Mouse (Mus musculus): ENCODE measurements around the gene Tnfaip3. TPM values are rescaled to one million over a fixed set of nuclear protein-coding genes. Genes with fewer than 3 reads are reported as not detected.

Tnfaip3 gene
- 0.92 and 1.5 TPM in 2 replicates for polyA plus RNA-seq (2016; fragmentation: Nextera tagmentation; extraction: Ambion mirVana)

DNA sequence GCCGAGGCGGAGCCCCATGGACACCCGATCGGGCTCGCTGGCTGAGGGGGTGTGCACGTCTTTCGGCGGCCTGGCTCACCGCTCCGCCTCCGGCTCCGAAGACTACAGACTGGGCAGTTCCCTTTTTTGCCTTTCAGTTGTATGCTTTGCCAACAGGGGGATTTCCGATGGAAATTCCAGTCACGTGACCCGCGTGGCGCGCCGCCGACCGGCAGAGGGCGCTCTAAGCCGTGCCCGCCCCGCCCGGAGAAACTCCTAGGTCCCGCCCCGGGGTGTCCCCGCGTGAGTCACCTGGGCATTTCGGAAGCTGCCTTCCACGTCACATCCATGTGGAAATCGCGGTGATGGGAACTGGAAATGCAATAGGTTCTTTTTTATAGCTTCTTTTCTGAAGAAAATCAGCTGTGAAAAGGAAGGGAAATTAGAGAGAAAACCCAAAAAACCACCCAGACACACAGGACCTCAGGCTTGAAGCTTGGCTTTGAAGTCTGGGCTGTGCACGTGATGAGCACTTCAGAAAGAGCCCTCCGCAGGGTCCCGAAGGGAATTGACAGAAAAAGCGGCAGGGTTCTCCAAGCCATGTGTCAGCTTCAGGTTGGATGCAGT is at the start of gene Tnfaip3:
Tnfaip3 (minus strand) TSS at position 401 of the 606 bp plus-strand sequence.
- under 1% methylated on average over 38 of the region's 38 CpGs for WGBS
- Histone ChIP-seq H3K27ac (peak within 1 kb of the TSS; percentile 42; the same call in 1 of the 2 replicates), H3K4me2 (peak within 1 kb of the TSS; percentile 85)

GRCm38 (mm10) chr10:19064651-19065601 is 49.5 kb upstream of the Tnfaip3 start:
- Histone ChIP-seq H3K36me3 (replicated peaks) (no peaks in the 10 kb centered on the region), H3K9me3 (no peaks in the 10 kb centered on the region), H3K27ac (no peak overlapping the region), H3K27me3 (no peaks in the 10 kb centered on the region), H3K9ac (no peak overlapping the region), H3K4me3 (replicated peaks) (no peak overlapping the region), H3K4me2 (no peak overlapping the region), H3K4me1 (no peaks in the 10 kb centered on the region)
- ATAC-seq (ENCODE audit: low FRiP score): no peak
- 81% methylated on average over 6 of the region's 6 CpGs for WGBS

More for the DNA sequence above, at the start of gene Tnfaip3:
- ATAC-seq (ENCODE audit: low FRiP score): peak; percentile 93
- H3K27me3 ChIP-seq: peaks cover 10% of the 10 kb centered on the region
- H3K4me3 ChIP-seq (replicated peaks): peak within 1 kb of the TSS; percentile 80
- H3K9me3 ChIP-seq: no peaks in the 10 kb centered on the region
- no peaks in the 10 kb centered on the region for H3K36me3 ChIP-seq (replicated peaks)
- peak within 1 kb of the TSS; percentile 76 for H3K9ac ChIP-seq
- peaks cover 12% of the 10 kb centered on the region for H3K4me1 ChIP-seq

- Histone ChIP-seq H3K27ac (no peak overlapping the region), H3K9ac (no peak overlapping the region), H3K36me3 (replicated peaks) (no peaks in the 10 kb centered on the region), H3K27me3 (no peaks in the 10 kb centered on the region), H3K4me2 (no peak overlapping the region), H3K4me1 (no peaks in the 10 kb centered on the region), H3K4me3 (replicated peaks) (no peak overlapping the region), H3K9me3 (no peaks in the 10 kb centered on the region)
- ATAC-seq (ENCODE audit: low FRiP score): no peak
- WGBS: 85% methylated on average over 1 of the region's 1 CpGs
These were observed 48.2 kb upstream of the Tnfaip3 start for GRCm38 (mm10) chr10:19063670-19064069.

DNA sequence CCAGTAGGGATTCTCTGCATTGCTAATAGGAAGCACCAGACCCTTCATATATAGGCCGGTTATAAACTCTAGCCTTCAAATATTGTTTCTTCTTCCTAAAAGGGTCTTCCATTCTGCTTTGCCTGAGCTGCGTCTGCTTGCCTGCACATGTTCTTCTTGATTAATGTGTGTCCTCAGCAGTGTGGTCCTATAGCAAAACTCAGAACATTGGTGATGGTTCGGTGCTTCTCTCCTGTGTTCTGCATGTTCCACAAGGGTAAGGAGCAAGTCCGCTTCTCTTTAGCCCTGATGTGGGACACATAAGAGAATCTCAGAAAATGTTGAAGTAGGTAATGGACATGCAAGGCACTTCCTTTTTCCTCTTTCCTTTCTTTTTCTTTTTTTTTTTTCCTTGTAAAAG is 47.8 kb upstream of the Tnfaip3 start:
- Histone ChIP-seq H3K9ac (no peak overlapping the region), H3K4me2 (no peak overlapping the region), H3K36me3 (replicated peaks) (no peaks in the 10 kb centered on the region), H3K4me3 (replicated peaks) (no peak overlapping the region), H3K4me1 (no peaks in the 10 kb centered on the region), H3K27ac (no peak overlapping the region), H3K9me3 (no peaks in the 10 kb centered on the region), H3K27me3 (no peaks in the 10 kb centered on the region)
- WGBS: 89% methylated on average over 4 of the region's 4 CpGs
- ATAC-seq (ENCODE audit: low FRiP score): no peak

DNA sequence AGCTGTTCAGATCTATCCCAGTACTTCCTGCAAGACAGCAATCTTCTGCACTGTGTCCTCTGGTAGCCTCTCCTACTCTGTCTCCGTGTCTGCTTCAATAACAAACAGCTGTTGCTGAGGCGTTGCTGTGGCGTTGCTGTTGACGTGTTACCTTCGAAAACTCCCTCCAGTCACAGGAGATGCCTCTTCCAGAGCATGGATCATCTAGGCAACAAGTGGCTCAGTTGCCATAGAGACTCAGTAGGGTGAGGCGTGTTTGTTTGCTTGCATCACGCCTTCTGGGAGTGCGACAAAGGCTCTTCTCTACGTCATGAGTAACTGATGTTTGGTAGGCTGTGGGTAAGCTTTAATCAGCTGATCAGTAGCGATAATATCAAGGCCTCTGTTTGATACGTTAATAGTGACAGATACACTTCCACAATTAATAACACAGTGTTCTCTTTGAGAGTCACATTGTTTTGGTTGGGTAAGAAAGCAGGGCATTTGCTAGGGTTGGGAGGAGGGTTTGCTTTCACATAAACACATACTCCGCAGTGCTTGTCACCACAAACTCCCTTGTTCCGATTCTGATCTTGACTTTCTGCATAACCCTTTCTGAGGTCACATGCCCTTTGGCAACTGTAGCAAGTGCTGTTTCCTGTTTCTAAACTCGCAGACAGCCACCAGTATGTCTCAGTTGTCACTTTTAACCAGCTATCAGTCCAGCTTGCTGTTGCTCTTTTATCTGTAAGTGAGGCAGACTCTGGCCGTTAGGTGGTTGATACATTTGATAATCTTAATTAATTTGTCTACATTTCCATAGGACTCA is 46.8 kb upstream of the Tnfaip3 start:
- no peaks in the 10 kb centered on the region for H3K9me3 ChIP-seq
- H3K36me3 ChIP-seq (replicated peaks): no peaks in the 10 kb centered on the region
- H3K27me3 ChIP-seq: no peaks in the 10 kb centered on the region
- no peak overlapping the region for H3K9ac ChIP-seq
- H3K4me1 ChIP-seq: no peaks in the 10 kb centered on the region
- H3K4me3 ChIP-seq (replicated peaks): no peak overlapping the region
- 82% methylated on average over 15 of the region's 15 CpGs for WGBS
- no peak overlapping the region for H3K27ac ChIP-seq
- H3K4me2 ChIP-seq: no peak overlapping the region
- ATAC-seq (ENCODE audit: low FRiP score): no peak

GRCm38 (mm10) chr10:19061201-19061600 is 45.7 kb upstream of the Tnfaip3 start:
- H3K27me3 ChIP-seq: no peaks in the 10 kb centered on the region
- H3K9ac ChIP-seq: no peak overlapping the region
- no peaks in the 10 kb centered on the region for H3K4me1 ChIP-seq
- 92% methylated on average over 3 of the region's 3 CpGs for WGBS
- no peaks in the 10 kb centered on the region for H3K9me3 ChIP-seq
- H3K27ac ChIP-seq: no peak overlapping the region
- H3K36me3 ChIP-seq (replicated peaks): no peaks in the 10 kb centered on the region
- H3K4me2 ChIP-seq: no peak overlapping the region
- H3K4me3 ChIP-seq (replicated peaks): no peak overlapping the region
- ATAC-seq (ENCODE audit: low FRiP score): no peak

GRCm38 (mm10) chr10:19053524-19053923 is 38.1 kb upstream of the Tnfaip3 start:
- no peak for ATAC-seq (ENCODE audit: low FRiP score)
- Histone ChIP-seq H3K4me2 (no peak overlapping the region), H3K4me3 (replicated peaks) (no peak overlapping the region)

GRCm38 (mm10) chr10:19045986-19046385 is 30.5 kb upstream of the Tnfaip3 start:
- H3K4me1 ChIP-seq: no peaks in the 10 kb centered on the region
- no peak overlapping the region for H3K4me2 ChIP-seq
- H3K27me3 ChIP-seq: no peaks in the 10 kb centered on the region
- 56% methylated on average over 2 of the region's 2 CpGs for WGBS
- no peaks in the 10 kb centered on the region for H3K9me3 ChIP-seq
- no peak overlapping the region for H3K9ac ChIP-seq
- H3K27ac ChIP-seq: no peak overlapping the region
- no peak overlapping the region for H3K4me3 ChIP-seq (replicated peaks)
- H3K36me3 ChIP-seq (replicated peaks): no peaks in the 10 kb centered on the region
- ATAC-seq (ENCODE audit: low FRiP score): no peak

More at GRCm38 (mm10) chr10:19053524-19053923, 38.1 kb upstream of the Tnfaip3 start:
- Histone ChIP-seq H3K9ac (no peak overlapping the region), H3K27ac (no peak overlapping the region), H3K27me3 (no peaks in the 10 kb centered on the region), H3K9me3 (no peaks in the 10 kb centered on the region), H3K4me1 (no peaks in the 10 kb centered on the region), H3K36me3 (replicated peaks) (no peaks in the 10 kb centered on the region)
- WGBS: 63% methylated on average over 1 of the region's 1 CpGs

DNA sequence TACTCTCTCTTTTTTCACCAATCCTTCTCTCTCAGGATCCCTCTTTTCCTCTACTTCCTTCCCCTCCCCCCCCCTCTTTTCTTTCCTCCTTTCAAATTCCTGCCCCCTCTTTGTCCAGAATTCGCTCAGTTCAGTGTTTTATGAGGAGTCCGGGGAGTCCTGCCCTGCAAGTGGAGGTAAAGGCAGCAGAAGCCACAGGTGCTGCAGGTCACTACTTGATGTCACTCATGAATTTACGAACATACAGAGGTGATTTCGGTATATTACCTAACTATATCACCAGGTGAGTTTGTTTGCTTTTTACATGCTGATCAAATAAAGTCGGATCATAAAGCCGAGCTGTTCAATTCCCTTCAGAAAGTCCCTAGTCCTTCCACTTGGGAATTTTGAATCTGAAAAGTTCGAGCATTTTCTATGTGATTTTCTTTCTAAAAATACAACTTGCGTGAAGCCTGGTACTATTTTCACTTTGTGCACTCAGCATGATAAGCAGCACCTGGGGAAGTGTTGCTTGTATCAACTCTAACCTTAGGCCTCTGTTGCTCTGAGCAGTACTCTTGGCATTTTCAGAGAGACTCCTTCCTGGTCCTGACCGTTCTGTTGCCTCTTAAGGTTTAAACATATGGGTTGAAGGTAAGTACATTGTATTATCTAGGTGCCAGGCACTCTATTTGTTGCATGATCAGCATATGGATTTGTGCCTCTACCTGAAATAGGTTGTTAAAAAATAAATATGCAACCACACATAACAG is 29.5 kb upstream of the Tnfaip3 start:
- 88% methylated on average over 9 of the region's 9 CpGs for WGBS
- H3K4me1 ChIP-seq: no peaks in the 10 kb centered on the region
- H3K4me3 ChIP-seq (replicated peaks): no peak overlapping the region
- H3K27me3 ChIP-seq: no peaks in the 10 kb centered on the region
- H3K9me3 ChIP-seq: no peaks in the 10 kb centered on the region
- no peak overlapping the region for H3K9ac ChIP-seq
- H3K36me3 ChIP-seq (replicated peaks): no peaks in the 10 kb centered on the region
- no peak overlapping the region for H3K4me2 ChIP-seq
- no peak for ATAC-seq (ENCODE audit: low FRiP score)
- no peak overlapping the region for H3K27ac ChIP-seq

DNA sequence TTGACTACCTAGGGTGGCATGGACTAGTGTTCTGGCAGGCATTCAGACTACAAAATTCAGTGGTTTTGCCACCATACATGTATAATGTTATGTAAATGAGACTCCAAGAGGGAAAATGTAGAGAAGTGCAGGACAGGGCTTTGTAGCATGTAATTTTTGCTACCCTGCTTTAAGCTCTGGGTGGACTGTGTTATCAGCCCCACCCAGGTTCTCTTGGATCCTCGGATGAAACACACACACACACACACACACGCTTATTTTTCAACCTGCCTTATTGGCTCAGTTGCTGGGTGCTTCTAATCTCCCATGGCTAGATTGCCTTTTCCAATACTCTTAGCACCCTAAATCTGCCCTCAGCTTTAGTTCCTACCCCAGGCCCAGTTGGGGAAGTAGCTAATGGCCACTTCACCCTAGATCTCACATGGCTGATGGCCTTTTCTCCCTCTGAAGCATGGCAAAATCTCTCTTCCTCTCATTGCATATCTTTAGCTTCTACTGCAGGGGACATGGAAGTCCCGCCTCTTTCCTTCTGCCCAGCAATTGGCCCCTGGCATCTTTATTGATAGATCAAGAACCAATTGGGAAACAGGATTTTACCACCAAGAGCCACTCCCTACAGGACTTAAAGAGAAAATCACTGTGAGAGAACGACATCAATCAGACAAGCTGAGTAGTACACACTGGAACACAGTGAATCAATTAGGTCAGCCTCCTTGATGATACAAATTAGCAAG is 28.2 kb upstream of the Tnfaip3 start:
- Histone ChIP-seq H3K9me3 (no peaks in the 10 kb centered on the region), H3K9ac (no peak overlapping the region), H3K27me3 (no peaks in the 10 kb centered on the region), H3K36me3 (replicated peaks) (no peaks in the 10 kb centered on the region), H3K4me3 (replicated peaks) (no peak overlapping the region), H3K27ac (no peak overlapping the region), H3K4me1 (no peaks in the 10 kb centered on the region), H3K4me2 (no peak overlapping the region)
- no peak for ATAC-seq (ENCODE audit: low FRiP score)
- 66% methylated on average over 4 of the region's 4 CpGs for WGBS

- H3K4me2 ChIP-seq: no peak overlapping the region
- H3K4me3 ChIP-seq (replicated peaks): no peak overlapping the region
- no peak overlapping the region for H3K27ac ChIP-seq
- no peak overlapping the region for H3K9ac ChIP-seq
- no peaks in the 10 kb centered on the region for H3K9me3 ChIP-seq
- ATAC-seq (ENCODE audit: low FRiP score): no peak
- H3K36me3 ChIP-seq (replicated peaks): no peaks in the 10 kb centered on the region
- no peaks in the 10 kb centered on the region for H3K27me3 ChIP-seq
- 85% methylated on average over 2 of the region's 2 CpGs for WGBS
- H3K4me1 ChIP-seq: no peaks in the 10 kb centered on the region
These were observed 24.7 kb upstream of the Tnfaip3 start for GRCm38 (mm10) chr10:19040147-19040546.
